Mouse (Mus musculus) embryonic facial prominence, embryonic 13.5 days (tissue): ENCODE data around the gene Gm17361. TPM values are rescaled to one million over a fixed set of nuclear protein-coding genes. Genes with fewer than 3 reads are reported as not detected.
"Not testable (repeated sequence)": the region's sequence is repeated elsewhere in the genome, so short reads cannot be mapped to it uniquely, and the experiment has no call there.

Source experiments
- ATAC-seq: fragments of 200-750 bp; cut with Nextera tagmentation; 2 replicates; pipeline ENCODE4 v1.8.0; 2017; ENCODE audit warnings: low read depth; ENCODE audit not compliant: insufficient number of reproducible peaks, insufficient read depth, low FRiP score, low TSS enrichment
- H3K27ac ChIP-seq: fragments of 300-500 bp; sonication (generic); 2 replicates; pipeline ENCODE4 v1.5.1; 2015; ENCODE audit warnings: moderate library complexity, mild to moderate bottlenecking, inconsistent platforms
- H3K27me3 ChIP-seq: fragments of 300-500 bp; sonication (generic); 2 replicates; pipeline ENCODE4 v1.6.1; 2015; ENCODE audit warnings: mild to moderate bottlenecking, inconsistent platforms
- H3K36me3 ChIP-seq: fragments of 300-500 bp; sonication (generic); 2 replicates; pipeline ENCODE4 v1.6.1; 2015; ENCODE audit warnings: mild to moderate bottlenecking, inconsistent platforms
- H3K4me1 ChIP-seq: fragments of 300-500 bp; sonication (generic); 2 replicates; pipeline ENCODE4 v1.6.1; 2015; ENCODE audit warnings: inconsistent platforms
- H3K4me2 ChIP-seq: fragments of 300-500 bp; sonication (generic); 2 replicates; pipeline ENCODE4 v1.6.1; 2015; ENCODE audit warnings: moderate library complexity, mild to moderate bottlenecking, inconsistent platforms
- H3K4me3 ChIP-seq: fragments of 300-500 bp; sonication (generic); 2 replicates; pipeline ENCODE4 v1.5.1; 2015; ENCODE audit warnings: mild to moderate bottlenecking, inconsistent platforms
- H3K9ac ChIP-seq: fragments of 300-500 bp; sonication (generic); 2 replicates; pipeline ENCODE4 v1.6.1; 2015; ENCODE audit warnings: mild to moderate bottlenecking, inconsistent platforms
- H3K9me3 ChIP-seq: fragments of 300-500 bp; sonication (generic); 2 replicates; pipeline ENCODE4 v1.6.1; 2016; ENCODE audit warnings: inconsistent platforms
- WGBS: fragments of 180-500 bp; shearing (Covaris S2); methylation state at CpG from one replicate; pipeline ENCODE4 v1.1.7; 2015; ENCODE audit warnings: mixed read lengths; 5-methylcytosine and 5-hydroxymethylcytosine counted together
- polyA plus RNA-seq: library from polyadenylated mRNA; unstranded; fragments of >200 nt; fragmentation: Nextera tagmentation; extraction: Ambion mirVana; gene quantifications from 2 replicates; pipeline ENCODE4 v1.2.1, GENCODE M21; 2015

Gm17361 gene
- polyA plus RNA-seq: not detected in 2 replicates

- ATAC-seq, H3K27ac ChIP-seq, H3K9ac ChIP-seq, H3K27me3 ChIP-seq, H3K36me3 ChIP-seq, H3K9me3 ChIP-seq, H3K4me3 ChIP-seq, H3K4me1 ChIP-seq, H3K4me2 ChIP-seq: not testable (repeated sequence)
- no CpG with 5 or more reads among the region's 4 CpGs for WGBS
These were observed at the start of gene Gm17361 for GRCm38 (mm10) chrX:125003863-125004262. TSS of gene Gm17361 (plus strand) at chrX:125004163.
